Mouse (Mus musculus) CD4-positive naive resting alpha-beta T cell, adult 57 days (primary cell): ENCODE data around the gene Gamt. TPM values are rescaled to one million over a fixed set of nuclear protein-coding genes. Genes with fewer than 3 reads are reported as not detected.

ENCODE experiments used
- total RNA-seq: library from RNA; stranded (reverse); gene quantifications from one replicate; pipeline ENCODE4 v1.2.4, GENCODE M21; 2023

Gamt gene
- not detected for total RNA-seq

DNA sequence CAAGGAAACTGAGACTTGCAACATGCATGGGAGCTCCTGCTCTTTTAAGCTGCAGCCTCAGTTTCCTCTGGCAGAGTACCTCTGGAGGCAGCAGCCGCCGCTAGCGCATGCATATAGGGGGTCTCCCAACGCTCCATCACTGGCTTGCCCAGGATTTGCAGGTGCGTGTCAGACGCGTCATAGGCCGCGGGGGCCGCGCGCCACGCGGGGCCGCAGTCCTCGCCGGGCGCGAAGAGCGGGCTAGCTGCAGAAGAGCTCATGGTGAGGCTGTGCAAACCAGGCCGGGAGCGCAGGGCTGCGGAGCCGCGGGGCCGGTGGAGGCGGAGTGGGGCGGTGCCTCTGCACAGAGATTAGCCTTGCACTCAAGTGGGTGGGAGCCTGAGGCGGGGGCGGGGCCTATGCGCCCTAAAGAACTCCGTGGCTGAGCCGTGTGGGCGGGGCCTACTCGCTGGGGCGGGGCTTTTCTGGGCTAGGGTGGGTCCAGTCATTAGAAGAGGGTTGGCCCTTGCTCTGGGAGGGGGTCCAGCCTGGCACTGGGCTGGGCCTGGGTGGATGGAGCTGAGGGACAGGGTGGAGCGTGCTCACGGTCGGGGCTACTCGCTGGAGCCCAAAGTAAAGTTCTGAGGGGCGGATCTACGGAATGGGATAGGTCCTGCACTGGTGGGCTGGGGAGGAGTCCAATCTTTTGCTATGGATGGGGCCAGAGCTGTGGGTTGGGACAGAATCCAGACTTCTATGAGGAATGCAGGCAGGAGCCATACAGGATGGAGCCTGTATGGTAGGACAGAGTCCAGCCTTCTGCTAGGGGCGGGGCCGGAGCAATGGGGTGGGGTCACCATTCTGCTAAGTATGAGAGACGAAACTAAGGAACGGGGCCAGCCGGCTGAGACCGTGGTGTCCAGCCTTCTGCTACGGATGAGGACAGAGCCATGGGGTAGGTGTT is at the start of gene Gamt, which contains the start of gene Dazap1:
Gamt (minus strand) TSS at position 371 of the 943 bp plus-strand sequence.
Dazap1 (plus strand) TSS at position 845 of the 943 bp plus-strand sequence.

DNA sequence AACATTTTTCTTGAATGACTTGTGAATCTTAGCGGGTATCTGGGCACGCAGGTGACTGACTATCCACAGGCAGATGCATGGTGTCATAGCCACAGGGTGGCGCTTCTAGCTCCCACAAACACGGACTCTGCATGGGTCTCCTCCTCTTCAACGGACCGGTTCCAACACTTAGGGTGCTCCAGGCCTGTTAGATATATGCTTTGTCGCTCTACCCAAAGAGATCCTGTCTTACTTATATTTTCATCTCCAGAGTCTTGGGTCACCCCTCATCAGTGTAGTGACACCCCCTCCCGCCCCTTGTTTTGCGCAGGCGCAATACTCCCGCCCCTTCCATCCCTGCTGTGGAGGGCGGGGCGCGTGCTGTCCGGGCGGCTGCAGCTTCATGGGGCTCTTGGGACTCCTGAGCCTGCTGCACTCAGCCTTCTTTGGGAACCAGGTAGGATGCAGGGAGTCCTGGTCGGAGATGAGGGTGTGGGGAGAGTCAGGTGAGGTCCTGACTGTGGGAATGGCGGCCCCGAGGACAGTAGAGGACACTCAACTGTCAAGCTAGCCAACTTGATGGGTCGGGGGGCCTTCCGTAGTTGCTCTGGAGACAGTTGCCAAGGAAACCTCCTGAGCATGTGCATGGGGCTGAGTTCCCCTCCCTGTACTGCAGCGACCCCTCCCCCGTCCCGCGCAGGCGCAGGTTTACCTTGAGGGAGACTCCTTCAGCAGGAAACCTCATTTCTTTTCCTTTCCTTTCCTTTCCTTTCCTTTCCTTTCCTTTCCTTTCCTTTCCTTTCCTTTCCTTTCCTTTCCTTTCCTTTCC is 35.0 kb upstream of the Gamt start, which contains the start of gene Apc2:
Apc2 (plus strand) TSS at position 360 of the 808 bp plus-strand sequence.

DNA sequence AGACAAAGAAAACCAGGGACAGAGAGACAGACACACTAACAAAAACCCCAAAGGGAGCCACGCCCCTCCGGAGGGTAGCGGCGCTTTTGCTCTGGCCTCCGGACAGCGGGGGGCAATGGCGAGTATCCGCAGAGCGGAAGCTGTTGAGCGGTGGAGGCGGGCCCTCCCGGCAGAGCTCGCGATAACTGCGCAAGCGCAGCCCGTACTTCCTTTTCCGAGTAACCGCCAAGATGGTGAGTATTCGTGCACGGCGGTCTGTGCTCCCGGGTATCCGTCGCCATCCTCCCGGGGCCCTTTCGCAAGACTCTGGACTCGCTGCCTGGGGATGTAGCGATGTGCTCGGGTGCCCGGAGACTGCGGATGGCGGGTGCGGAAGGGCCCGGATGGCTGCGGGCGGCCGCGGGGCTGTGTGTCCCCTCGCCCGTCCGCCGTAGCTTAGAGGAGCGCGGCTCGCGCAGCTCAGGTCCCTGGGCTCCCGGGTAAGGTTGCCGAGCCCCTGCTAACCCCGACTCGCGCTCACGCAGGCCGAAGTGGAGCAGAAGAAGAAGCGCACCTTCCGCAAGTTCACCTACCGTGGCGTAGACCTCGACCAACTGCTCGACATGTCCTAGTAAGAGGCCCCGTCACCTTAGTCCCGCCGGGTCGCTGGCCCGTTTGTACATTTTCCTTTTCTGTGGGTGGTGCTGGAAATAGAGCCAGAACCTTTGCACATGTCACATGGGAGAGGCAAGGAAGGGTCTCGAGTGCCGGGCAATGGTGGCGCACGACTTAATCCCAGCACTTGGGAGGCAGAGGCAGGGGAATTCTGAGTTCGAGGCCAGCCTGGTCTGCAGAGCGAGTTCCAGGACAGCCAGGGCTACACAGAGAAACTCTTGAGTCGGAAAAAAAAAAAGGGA is 31.7 kb upstream of the Gamt start, which contains the start of gene Rps15:
Rps15 (plus strand) TSS at position 203 of the 896 bp plus-strand sequence.

DNA sequence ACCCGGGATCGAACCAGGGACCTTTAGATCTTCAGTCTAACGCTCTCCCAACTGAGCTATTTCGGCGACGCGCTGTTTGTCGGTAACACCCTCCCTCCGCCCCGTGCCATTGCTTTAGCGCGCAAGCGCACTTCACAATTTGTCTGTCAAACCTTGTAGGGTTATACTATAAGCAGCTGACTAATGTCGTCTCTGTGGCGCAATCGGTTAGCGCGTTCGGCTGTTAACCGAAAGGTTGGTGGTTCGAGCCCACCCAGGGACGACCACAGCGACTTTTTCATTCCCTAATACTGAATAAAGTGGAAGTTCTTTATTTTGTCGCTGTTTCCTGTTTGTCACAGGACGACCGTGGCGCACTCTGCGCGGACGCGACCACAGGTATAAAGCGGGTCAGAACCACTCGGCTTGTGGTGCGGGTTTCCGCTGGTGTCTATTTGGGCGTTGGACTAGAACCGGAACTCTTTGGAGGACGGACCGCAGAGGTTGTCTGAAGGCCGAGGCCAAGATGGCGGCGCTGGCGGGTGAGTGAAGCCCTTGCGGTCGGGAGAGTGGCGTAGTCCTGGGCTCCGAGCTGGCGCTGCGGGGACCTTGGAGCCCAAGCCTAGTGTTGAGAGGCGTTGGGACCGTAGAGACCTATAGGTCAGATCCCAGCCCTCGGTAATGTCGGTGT is 11.7 kb downstream of the Gamt start, which contains the start of gene Ndufs7:
Ndufs7 (plus strand) TSS at position 151 of the 670 bp plus-strand sequence.

DNA sequence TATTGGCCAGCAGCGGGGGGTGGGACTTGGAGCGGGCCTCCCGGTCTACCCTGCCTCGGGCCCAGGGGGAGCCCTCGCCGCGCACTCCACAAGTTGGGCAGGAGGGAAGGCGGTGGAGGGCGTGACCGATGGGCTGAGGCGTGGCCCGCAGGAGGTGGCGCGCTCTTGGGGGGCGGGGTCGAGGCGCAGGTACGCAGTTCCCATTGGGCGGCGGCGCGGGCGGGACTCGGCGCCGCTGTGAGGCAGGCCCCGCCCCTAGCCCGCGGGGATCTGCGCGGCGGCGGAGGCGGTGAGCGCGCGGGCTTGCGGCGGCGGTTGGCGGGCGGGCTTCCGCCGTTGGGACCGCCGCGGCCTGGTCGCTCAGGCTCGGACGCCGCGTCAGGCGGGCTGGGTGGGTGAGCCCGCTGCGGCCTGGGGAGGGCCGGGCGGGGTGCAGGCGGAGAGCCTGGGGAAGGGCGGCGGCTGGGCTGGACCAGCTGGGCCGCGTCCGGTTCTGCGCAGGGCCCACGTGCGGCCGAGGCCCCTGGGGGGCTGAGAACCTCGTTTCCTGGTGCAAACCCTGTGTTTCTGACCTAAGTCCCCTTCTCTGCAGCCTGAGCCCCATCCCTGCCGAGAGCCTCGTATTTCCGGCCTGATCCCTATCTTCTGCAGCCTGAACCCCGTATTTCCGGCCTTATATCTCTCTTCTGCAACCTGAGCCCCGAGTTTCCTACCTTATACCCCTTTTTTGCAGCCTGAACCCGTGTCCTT is 34.2 kb downstream of the Gamt start, which contains the start of gene Mum1:
Mum1 (plus strand) TSS at position 19 of the 750 bp plus-strand sequence.

Other genes starting within 250 kb of the Gamt start
- gene Arhgap45, start 244.4 kb downstream of the Gamt start, total RNA-seq, result 901 TPM
- 75.3 TPM for gene Polr2e, start 221.2 kb downstream of the Gamt start, total RNA-seq
- 154 TPM for gene Gpx4, start 213.8 kb downstream of the Gamt start, total RNA-seq
- gene Sbno2, start 155.4 kb downstream of the Gamt start, total RNA-seq, result 103 TPM
- gene Stk11, start 145.2 kb downstream of the Gamt start, total RNA-seq, result 140 TPM
- 168 TPM for gene Atp5d, start 122.4 kb downstream of the Gamt start, total RNA-seq
- 38.2 TPM for gene Cbarp, start 120.2 kb downstream of the Gamt start, total RNA-seq
- gene Midn, start 112.7 kb downstream of the Gamt start, total RNA-seq, result 101 TPM
- 178 TPM for gene Cirbp, start 95.0 kb downstream of the Gamt start, total RNA-seq
- 11.6 TPM for gene 1600002K03Rik, start 88.1 kb downstream of the Gamt start, total RNA-seq
- 0.35 TPM for gene Efna2, start 81.5 kb downstream of the Gamt start, total RNA-seq
- gene Mum1, start 34.6 kb downstream of the Gamt start, total RNA-seq, result 75.4 TPM
- gene Ndufs7, start 11.9 kb downstream of the Gamt start, total RNA-seq, result 95.8 TPM
- gene Dazap1, start 474 bp upstream of the Gamt start, total RNA-seq, result 170 TPM
- gene Rps15, start 31.4 kb upstream of the Gamt start, total RNA-seq, result 3,730 TPM
- not detected for gene Apc2, start 35.0 kb upstream of the Gamt start, total RNA-seq
- gene 2310011J03Rik, start 59.5 kb upstream of the Gamt start, total RNA-seq, result 26.2 TPM
- gene Pcsk4, start 68.5 kb upstream of the Gamt start, total RNA-seq, result 1.5 TPM
- gene Reep6, start 68.9 kb upstream of the Gamt start, total RNA-seq, result not detected
- not detected for gene Adamtsl5, start 87.4 kb upstream of the Gamt start, total RNA-seq
- not detected for gene Plk5, start 95.4 kb upstream of the Gamt start, total RNA-seq
- gene Mex3d, start 126.6 kb upstream of the Gamt start, total RNA-seq, result 10.8 TPM
- gene Mbd3, start 138.5 kb upstream of the Gamt start, total RNA-seq, result 108 TPM
- gene Uqcr11, start 145.8 kb upstream of the Gamt start, total RNA-seq, result 54.4 TPM
- gene Tcf3, start 172.6 kb upstream of the Gamt start, total RNA-seq, result 94.2 TPM
- not detected for gene Onecut3, start 233.8 kb upstream of the Gamt start, total RNA-seq